Mouse (Mus musculus) right cerebral cortex, postnatal 36 days (tissue): ENCODE data around the gene Sept9.
A peak's percentile ranks its signal among the peaks of the same experiment; 100 is the strongest.

Experiments
- DNase-seq, 2 experiments: peaks; one replicate each; pipeline ENCODE4 v3.0.0; 2022; ENCODE audit warnings: low spot score in 2 of 2, mixed read lengths in 1 of 2

Sept9 gene

DNA sequence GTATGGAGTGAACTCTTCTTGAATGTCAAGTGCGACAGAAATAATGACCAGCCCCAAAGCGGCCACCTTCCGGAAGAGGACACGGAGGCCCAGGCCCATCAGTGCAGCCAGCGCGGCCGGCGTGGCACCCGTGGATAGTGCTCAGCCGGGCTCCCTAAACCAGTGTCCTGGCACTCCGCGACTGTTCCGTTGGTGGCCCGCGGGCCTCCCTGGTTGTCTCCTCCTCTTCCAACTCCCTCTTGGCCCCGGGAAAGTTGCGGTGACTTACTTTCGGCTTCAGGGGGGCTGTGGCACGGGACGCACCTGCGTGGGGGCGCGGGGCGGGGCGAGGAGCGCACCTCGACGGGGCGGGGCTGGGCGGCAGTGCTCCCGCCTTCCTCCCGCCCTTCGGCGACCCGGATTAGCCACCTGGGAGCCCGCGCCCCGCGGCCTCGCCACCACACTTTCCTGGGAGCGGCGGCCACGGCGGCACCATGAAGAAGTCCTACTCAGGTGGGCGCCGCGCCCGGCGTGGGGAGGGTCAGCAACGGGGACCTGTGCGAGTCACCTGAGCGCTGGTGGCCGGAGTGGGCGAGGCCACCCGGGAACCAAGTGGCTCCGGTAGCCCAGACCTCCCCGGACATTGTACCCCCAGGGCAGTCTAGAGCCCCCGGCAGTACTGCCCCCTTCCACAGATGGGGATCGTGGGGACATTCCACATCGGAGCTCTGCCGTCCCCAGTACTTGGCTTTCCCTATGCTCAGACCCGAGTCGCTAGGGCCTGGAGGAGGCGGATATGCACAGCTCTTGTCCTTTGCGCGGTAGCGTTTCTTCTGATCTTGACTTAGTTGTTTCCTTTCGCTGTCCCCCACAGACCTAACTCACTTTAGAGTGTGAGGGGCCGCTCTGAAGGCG is at the start of gene Sept9:
TSS of gene Sept9 (plus strand) at position 380 of the 894 bp plus-strand sequence.
- no peak for DNase-seq

DNA sequence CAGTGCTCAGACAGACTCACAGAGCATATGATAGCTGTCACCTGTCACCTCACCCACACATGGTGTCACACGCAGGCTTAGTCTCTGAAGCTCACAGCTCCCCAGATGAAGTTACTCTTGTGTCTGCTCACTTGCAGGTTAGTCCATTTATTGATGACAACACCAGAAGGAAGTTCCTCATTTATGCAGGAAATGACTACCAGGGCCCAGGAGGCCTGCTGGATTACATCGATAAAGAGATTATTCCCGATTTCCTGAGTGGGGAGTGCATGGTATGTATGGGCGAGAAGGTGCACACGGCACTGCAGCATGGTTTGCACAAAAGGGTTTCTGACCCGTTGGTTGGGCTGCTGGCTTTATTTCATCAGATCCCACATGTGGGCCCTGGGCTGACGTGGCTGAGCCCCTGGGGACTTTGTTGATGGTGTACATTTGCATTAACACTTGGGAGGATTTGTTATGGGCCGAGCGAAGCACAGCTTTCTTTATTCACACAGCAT is 48.9 kb upstream of the Sept9 start:
- DNase-seq: no peak

DNA sequence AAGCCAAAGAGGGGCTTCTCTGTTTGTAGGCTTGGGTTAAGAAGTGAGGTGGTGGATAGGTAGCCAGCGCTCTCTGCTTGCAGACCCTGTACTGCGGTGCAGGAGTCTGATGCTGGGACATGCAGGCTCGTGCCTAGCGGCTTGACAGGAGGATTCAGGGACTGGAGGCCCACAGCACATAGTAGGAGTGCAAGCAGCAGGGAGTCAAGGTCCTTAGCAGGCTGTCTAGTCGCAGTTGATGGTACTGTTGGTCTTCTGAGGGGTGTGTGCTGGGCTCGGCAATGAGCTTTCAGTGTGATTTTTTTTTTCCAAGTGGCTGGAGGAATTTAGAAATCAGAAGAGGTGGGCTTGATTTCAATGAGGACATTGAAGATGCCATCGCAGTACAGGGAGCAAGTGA is 48.0 kb upstream of the Sept9 start:
- no peak for DNase-seq

DNA sequence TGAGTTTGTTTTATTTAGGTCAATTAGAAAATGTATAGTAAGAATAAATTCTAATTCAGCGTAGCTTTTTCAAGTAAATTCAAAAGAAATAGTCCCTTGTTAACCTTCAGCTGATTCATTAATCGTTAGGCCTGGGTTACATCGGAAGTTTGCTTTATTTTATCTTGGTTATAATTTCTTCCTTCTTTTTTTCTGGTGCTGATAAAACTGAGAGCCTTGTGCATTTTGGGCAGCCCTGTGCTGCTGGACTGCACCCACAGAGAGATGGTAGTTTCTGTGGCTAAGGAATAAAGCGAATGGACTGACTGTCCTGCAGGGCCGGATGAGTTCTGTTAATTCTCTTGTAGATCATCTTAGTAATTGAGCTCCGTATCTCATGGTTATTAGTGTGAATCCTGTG is 46.9 kb upstream of the Sept9 start:
- DNase-seq: no peak

DNA sequence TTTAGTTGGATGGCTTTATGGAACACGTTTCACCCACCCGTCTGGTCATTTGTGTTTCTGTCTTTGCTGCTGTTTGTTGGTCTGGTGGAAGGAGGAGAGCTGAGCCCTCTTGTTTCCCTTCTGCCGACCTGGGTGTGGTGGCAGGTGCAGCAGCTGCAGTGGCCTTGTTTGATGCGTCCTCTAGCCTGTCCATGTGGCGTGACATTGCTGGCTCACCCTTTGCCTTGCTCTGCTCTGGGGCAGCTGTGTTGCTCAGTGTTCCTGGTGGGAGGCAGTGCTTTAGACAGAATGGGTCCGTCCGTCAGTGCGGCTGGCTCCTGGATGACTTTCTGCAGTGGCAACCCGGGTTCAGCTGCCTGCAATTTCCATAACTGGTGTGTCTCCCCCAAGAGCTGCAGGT is 45.9 kb upstream of the Sept9 start:
- DNase-seq: no peak

DNA sequence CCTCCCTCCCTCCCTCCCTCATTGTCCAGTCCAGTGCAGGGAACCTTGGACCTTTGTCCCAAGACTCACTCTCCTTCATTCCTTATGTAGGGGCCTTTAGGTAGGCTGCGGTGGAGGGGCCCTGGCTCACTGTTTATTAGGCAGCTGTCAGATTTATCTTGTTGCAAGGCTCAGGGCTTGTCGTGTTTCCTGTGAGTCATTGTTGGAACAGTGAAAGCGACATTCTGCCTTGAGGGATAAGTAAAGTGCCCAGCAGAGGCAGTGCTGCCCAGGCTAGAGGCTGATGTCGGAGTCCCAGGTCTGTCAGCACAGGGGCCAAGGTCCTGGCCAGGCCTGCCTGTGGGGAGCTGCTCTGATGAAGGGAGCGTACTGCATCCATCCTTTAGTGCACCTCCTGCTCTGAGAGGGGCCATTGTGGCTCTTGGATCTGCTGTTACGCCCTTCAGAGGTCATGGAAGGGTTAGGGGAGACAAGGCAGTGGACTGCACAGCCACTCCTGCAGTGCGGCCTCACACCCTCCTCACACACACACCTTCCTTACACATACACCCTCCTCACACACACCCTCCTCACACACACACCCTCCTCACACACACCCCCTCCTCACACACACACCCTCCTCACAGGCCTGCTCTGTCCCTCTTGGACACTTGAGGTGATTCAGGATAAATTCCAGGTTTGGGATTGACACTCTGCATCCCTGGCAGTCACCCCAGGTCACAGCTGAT is 45.2 kb upstream of the Sept9 start:
- DNase-seq: no peak

DNA sequence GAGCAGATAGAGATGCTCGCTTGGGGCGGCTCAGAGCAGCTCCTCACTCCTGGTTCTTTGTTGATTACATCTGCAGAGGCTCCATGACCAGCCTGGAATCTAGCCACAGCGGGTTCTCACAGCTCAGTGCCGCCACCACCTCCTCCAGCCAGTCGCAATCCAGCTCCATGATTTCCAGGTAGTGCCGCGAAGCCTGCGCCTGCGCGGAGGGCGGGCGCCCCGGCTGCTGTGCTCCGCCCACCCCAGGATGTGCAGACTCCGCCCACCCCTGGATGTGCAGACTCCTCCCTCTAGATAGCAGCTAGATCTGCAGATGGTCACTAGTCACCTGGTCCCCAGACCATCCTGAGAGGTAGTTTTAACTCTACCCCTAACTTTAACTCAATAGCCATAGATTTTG is 42.7 kb upstream of the Sept9 start:
- DNase-seq: no peak

DNA sequence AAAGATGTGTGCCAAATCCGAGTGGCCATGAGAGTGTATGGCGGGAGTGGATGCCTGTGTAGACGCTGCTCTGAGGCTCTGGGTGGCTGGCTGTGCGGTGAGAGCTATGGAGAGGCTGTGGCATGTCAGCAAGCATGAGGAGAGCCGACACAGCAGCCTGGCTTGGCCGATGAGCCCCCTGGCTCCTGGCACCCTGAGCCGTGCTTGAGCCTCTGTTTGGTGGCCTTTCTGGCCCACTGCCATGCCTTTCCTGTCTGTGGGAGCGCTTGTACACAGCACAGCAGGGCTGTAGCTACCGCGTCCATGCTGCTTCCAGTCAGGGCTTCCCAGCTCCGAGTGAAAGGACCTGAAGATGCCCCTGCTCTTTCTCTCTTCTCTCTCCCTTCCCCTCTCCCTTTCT is 41.1 kb upstream of the Sept9 start:
- no peak for DNase-seq

DNA sequence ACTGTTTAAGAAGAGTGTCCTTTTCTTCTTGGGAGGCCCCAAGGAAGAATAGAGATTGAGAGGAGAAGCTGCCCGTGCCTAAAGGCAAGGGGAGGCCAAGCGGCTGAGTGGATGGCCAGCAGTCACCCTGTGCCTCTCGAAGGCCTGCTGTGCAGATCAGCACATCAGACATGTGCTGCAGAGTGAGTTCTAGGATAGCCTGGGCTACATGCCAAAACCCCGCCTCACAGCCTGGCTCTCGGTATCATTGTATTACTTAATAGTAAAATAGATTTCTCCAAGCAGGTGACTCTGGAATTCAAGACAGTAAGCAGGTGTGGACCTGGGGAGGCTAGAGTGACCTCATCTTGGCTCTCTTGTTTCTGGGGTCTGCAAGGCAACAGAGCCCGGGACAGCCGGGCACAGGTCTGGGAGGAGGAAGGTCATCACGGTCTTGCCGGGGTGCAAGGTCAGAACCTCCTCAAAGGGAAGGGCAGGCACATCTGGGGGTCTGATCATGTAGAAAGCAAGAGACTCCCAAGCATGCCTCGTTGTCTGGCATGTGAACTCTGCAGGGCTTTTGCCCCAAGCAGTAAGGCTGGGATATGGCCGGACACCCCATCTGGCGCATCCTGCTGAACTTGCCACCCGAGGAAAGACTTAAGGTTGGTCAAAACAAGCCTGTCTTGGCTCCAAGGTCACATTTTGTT is 40.1 kb upstream of the Sept9 start:
- no peak for DNase-seq

DNA sequence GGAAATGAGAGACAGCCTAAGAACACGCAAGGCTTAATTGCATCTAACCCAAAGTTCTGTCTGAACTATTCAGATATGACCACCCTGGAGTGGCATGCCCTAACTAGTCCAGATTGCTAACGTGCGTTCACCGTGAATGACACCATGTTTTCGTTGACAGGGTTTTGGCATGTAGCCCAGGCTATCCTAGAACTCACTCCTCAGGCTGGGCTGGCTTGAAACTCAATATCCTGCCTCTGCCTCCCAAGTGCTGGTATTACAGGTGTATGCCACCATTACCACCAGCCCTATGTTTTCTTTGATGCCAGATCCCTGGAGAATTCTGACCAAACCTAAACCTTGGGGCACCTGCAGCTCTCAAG is 39.5 kb upstream of the Sept9 start:
- no peak for DNase-seq

DNA sequence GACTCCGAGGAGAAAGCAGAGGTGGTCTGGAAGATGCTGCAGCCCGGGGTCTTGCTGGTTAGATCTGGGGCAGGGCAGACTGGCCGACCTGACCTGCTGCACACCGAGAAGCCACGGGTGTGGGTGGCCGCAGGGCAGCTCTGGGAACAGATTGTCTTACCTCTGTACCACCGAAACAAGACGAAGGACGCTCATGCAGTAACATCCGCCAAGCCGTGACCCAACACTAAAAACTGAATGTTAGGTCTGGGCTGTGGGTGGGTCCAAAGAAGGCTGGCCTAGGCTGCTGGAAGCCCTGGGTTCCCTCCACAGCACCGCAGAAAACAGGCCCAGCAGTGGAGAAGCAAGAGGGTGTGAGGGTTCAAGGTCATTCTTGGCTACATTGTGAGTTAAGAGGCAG is 38.7 kb upstream of the Sept9 start:
- no peak for DNase-seq

DNA sequence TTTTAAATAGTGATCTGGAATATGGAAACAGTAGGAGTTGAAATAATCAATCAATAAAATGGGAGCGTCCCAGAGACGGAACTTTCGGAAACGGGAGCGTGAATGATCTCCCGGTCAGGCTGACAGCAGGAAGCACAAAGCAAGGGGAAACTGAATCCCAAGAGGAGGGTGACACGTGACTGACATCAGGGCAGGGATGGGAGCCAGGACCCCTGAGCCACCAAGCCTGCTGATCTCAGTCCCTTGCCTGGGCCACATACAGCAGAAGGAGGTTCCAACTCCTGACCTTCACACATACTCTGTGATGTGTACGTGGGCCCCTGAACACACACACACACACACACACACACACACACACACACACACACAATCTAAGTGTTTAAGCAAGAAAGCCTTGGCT is 37.9 kb upstream of the Sept9 start:
- DNase-seq: no peak

DNA sequence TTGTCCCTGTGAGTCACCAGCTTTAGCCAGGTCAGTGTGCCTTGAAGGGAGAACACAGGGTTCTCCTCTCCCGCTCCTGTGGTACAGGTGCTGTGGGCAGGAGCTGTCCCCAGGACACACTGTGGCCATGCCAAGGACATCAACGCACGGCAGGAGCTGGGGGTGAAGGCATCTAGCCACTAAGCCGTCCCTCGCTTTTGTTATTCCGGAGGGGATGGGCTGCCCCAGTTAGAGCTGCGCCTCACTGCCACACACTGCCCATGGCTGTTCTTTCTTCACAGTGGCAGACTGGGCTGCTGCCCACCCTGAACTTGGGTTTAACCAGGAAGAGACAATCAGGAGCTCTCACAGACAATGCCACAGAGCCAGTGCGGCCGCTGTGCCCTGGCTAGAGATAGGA is 36.4 kb upstream of the Sept9 start:
- no peak for DNase-seq

DNA sequence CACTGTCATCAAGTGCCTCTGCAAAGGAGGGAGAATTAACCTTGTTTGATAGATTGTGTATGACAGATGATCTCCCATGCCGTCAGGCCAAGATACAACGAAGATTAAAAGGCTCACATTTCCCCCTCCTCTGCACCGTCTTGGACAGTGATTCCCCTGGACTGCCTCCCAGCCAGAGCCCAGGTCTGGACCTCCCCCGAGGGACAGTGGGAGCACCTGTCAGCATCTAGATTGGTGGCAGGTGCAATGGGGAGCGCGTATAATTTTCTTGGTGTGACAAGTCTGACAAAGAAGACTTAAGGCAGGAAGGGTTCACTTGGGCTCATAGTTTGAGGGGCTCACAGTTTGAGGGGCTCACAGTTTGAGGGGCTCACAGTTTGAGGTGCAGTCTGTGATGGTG is 35.7 kb upstream of the Sept9 start:
- DNase-seq: no peak

DNA sequence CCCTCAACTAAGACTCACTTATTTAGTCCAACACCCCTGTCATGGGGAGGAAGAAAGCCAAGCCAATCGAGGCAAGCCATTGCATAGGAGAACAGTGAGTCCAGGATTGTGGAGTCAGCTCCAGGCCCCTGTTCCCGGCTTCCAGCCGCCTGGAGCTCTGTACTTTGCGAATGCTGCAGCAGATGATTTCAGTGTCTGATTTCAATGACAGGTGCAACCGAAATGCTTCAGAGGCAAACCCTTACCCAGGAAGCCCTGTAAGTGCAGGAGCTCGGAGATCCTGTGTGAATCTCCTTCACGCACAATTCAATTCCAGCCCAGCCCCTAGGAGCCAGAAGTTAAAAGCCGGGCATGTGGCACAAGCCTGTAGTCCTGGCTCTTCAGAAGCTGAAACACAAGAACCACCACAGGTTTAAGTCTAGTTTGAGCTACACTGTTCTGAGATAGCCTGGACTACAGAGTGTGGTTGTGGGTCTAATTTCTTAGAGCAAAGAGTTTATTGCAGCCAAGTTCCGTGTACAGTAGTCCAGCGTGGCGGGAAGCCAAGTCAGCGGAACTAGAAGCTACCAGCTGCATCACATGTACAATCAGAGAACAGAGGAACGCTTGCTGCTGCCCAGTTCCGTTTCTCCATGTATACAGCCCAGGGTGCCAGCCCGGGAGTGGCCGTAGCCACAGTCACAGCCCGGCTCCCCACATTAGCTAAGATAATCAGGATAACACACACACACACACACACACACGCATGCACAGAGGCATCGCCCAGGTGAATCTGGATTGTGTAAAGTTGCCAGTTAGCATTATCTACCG is 31.0 kb upstream of the Sept9 start:
- no peak for DNase-seq

DNA sequence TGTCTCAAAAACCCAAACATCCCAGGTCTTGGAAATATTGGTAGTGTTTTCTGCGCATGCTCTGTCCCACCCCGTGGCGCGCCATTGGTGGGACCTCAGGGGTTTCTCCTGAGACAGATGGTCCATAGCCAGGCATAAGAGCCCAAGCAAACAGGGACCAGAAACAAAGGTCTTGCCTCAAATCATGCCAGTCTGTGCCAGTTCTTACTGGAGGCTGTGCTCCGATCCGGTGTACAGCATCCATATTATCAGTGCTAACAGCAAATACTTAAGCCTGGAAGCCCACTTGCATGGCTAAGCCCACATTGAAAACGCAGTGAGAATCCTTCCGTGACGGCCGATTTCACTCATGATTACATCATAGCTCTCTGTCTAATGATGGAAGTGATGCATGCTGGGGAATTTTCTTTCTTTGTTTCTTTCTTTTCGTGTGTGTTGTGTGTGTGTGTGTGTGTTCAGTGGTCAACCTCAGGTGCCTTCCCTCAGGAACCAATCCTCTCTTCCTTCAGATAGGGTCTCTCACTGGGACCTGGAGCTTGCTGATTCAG is 30.3 kb upstream of the Sept9 start:
- no peak for DNase-seq

DNA sequence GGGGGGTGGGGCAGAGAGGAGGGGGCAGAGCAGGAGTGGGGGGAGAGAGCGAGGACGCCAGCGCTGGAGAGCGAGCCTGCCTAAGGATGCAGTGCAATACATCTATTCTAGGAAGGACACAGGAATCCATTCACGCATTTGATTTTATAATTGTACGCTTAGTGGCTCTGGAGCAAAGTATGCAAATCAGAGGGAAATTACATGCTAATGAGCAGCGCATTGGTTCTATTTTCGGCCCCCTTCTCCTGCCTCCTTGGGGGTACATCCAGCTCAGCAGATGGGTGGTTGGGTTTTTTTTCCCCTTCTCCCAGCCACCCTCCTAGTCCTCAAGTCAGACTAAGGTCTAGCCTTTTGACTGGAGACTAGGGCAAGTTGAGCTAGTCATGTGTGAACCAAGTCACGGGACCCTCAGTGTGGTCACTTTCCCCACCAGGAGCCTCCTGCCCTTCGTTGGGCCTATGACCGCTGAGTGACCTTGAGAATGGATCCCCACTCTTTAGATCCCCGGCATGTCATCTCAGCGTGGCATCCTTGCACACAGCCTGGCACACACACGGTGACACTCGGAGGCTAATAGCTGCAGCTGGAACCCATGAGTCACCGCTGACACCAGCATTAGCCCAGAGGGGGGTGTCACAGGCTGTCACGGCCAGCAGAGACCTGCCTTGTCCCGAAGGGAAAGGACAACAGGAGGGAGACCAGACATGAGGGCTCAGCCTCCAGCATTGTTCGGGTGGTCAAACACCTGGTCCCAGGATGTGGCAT is 29.5 kb upstream of the Sept9 start:
- DNase-seq: peak in 1 of 2 experiments; percentile 56

DNA sequence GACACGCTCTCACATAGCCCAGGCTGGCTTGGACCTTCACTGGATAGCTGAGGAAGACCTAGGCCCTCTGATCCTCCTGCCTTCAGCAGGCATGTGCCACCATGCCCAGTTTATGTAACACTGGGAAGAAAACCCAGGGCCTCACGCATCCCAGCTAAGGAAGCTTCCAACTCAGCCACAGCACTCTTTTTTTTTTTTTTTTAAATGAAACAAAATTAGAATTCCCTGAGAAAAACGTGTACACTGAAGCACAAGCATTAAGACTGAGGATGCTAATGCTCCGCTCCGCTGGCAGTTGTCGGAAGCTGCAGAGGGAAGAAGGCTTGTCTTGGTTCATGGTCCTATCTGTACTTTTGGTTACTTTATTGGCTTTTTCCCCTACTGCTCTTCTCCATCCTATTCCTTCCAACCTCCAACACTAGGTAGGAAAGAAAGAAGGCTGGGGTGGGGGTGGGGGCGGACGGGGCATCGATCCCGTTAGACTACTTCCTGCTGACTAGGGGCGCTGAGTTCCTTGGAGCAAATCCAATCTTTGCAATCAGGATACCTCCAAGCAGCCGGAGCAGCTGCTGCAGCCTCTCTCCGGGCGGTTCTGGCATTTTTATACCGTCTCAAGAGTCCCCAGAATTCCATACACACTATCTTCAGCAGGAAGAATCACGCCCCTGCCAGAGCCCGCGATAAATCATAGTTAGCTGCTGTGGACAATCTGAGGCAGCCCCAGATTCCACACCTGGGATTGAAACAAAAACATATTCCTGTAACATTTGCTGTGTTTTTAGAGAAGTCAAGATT is 25.2 kb upstream of the Sept9 start:
- no peak for DNase-seq

DNA sequence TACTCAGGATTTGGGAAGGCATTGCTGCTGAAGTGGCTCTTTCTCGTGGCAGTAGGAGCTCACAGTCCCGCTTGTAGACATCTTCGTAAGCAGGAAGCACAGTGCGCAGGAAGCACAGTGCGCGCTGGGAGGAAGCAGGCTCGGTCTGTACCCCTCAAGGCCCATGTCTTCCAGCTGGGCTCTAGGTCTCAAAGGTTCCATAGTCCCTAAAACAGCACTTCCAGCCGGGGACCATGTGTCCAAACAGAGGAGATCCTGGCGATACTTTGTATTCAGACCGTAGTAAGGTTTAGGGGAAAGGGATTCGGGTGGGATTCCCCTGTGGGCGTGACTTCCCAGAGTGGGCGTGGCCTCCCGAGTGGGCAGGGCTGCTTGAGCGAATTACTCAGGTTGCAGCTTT is 24.5 kb upstream of the Sept9 start:
- no peak for DNase-seq

DNA sequence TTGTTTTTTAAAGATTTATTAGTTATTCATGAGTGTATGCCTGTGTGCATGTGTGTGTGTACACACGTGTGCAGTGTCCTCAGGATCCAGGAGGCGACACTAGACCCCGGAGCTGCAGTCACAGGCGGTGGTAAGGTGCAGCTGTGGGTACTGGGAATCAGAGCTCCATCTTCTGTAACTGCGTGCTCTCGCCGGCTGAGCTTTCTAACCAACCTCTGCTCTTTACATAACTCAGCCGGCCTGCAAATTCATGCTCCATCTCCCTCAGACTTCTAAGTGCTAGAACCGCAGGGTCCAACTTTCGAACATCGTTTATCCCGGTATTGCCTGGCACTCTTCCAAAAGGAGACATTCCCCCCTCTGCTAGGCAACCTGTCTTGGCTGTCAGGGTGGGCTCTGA is 24.0 kb upstream of the Sept9 start:
- no peak for DNase-seq
